Mouse (Mus musculus) adrenal gland, adult 8-10 months (tissue): ENCODE measurements around the gene Rbm39. TPM values are rescaled to one million over a fixed set of nuclear protein-coding genes. Genes with fewer than 3 reads are reported as not detected.
A peak's percentile ranks its signal among the peaks of the same experiment; 100 is the strongest.
"Not testable (repeated sequence)": the region's sequence is repeated elsewhere in the genome, so short reads cannot be mapped to it uniquely, and the experiment has no call there.

Experiments
- DNase-seq: peaks from one replicate; pipeline ENCODE4 v3.0.0; 2022
- total RNA-seq, 4 experiments: library from RNA; stranded (reverse); gene quantifications; 2 replicates each; pipeline ENCODE4 v1.2.4; 2022

Gene Rbm39
- total RNA-seq, 4 experiments from 2014 or later: 313 to 619 (median 423) TPM

DNA sequence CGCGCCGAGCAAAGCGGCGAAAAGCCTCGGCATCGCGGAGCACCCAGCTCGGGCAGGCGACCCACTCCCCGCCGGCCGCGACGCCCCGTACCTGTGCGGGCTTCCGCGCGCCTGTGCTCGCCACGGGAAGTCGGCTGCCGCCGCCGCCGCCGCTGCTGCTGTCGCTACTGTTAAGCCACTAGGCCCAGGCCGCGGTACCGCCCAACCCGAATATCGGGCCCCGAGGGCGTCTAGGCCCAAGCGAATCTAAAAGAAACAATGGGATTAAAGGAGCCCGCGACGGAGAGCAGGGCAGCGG is 293 bp downstream of the Rbm39 start:
- no peak for DNase-seq

DNA sequence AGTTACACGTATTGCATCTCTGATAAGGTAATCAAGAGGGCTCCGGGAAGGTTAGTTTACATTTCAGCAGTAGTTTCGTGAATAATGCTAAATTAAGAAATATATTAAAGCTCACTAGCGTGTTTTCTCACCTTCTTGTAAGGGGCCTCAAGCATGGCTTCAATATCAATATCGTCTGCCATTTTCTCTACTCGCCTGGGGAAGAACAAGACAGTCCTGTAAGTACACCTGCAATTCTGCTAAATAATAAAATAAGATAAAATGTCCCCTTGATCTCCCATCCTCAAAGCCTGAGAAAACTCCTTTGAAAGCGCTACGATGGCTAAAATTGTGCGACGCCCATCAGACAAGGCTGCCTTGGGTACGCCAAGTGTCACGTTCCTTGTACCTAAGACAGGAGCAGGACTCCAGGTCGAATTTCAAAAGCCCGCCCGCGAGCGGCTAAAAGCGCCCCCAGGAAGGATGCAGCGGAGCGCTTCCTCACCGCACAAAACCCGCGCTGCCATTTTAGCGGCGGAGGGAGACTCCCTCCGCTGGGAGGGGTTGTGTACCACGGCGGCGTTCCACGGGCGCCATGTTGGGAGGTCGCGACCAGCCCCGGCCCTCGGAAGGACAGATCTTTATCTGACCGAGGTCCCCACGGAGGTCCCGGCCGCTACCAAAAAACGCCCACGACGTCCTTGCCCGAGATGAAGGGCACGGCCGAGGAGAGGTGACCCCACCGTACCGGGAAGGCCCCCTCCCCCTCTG is 817 bp downstream of the Rbm39 start:
- DNase-seq: peak; percentile 67

DNA sequence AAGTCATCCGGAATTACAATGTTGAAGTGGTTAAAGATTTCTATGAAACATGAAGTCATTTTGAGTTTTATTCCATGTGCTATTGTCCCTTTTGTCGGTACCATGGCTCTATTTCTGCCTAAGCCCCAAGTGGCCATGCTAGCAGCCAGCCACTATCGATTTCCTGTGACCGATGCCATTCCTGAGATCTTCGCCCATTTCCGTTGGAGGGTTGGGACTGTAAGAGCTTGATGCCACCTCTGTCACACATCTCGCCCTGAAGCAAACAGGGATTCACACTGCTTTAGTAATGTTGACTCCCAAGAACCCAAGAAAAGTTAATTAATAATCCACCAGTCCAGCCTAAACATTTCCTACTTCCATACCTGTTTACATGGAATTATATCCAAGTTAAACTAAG is 2.4 kb downstream of the Rbm39 start:
- DNase-seq: no peak

DNA sequence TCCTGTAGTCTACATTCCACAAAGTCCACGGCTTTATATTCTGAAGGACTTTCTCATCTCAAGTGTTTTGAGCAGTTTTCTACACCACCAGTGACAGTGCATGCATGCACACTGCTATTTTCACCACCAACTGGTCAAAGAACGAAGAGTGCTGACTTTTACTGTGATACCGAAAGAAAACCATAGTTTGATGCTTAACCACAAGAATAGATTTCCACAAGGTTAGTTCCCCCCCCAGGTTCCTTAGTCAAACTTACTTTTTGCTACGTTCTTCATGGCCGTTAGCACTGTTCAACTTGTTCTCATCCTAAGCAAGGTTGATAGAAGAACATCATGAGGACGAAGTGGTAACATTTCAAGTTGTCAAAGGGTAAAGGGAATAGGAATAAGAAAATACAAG is 3.0 kb downstream of the Rbm39 start:
- DNase-seq: no peak

DNA sequence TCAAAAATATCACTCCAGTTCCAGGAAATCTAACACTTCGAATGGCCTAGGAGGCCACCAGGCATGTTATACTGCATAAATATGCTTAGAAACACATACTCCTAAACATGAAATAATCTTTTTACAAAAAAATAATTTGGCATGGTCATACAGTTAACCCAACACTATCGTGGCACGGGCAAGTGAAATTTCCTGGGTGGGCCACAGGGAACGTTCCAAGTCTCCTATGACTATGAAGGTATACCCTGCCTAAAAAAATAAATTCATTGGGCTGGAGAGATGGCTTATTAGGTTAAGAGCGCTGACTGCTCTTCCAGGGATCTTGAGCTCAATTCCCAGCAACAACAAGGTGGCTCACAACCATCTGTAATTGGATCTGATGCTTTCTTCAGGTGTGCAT is 13.5 kb downstream of the Rbm39 start:
- no peak for DNase-seq

DNA sequence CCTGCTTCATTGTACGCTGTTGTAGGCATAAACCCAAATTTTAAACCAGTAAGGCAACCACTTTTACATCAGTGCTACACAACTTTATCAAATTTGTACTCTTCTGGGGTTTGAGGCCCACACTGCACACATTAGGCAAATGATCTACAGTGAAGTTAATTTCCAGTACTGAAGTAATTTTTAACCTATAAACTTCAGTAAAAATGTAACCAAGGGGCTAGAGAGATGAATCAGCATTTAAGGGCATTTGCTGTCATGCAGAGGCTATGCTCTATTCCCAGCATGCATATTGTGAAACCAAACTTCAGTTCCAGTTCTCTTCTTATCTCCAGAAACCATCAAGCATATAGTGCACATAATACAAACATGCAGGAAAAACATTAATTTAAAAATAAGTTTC is 14.6 kb downstream of the Rbm39 start:
- DNase-seq: no peak

DNA sequence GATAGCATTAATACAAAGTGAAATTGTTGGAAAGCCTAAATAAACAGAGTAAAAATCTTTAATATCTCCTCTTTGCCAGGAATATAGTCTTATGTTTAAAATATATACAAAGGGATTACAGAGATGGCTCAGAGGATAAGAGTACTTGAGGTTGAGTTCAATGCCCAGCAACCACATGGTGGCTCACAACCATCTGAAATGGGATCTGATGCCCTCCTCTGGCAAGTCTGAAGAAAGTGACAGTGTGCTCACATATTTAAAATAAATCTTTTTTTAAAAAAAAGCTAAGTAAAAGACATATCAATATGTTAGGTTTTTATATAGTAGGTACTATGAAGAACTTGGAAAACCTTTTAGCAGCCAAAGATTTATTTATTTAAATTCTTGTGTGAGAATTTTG is 28.5 kb downstream of the Rbm39 start:
- DNase-seq: no peak

DNA sequence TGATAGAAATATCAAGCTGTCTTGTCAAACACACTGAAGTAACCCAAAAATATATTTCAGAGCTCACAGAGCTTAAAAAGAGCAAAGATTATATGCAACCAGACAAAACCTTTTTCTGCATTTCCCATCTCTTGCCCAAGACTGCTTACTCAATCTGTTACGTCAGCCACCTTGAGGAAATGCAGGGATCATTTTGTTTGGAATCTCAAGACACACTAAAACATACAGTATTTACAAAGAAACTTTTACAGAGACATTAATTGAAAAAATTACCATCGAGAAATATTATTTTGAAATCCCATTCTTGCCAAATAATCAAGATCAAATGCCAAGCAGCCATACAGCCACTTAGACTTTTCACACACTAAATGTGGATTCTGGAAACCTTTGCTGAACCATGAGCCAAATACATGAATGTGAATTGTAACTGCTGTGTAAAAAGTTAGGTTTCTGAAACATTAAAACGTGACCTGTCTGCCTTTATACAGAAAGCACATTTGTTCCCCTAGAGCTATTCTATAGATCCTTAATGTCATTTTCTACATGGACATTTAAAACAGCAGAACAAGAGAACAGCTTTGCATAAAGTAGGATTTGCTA is 32.6 kb downstream of the Rbm39 start:
- DNase-seq: no peak

DNA sequence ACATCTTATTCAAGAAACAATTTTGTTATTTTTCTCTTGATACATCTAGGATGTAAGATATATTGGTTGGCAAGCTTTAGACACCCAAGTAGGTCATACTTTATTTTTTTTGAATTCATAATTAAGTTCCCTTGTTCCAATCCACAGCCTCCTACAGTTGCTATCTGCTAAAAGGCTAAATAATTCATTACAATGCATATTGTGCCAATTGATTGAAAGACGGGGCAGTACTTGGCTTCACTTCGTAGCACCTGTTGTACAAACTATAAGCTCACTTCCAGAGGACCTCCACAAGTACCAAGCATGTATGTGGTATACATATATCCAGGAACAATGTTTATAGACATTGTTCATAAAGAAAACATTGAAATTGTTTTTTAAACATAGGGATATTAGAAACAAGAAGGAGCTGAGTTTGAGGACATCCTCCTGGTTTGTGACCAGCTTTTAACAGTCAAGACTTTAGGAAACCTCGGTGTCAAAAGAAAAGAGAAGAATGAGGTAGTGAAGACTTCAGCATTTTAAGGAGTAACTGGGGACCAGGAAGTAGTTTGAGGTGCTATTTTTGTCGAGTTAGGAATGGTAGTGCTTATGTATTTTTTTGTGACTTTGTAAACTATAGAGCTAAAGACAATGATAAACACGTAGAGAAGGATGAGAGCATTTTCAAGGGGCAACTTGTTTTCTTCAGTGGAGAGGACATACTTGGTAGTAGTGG is 33.6 kb downstream of the Rbm39 start:
- DNase-seq: no peak

DNA sequence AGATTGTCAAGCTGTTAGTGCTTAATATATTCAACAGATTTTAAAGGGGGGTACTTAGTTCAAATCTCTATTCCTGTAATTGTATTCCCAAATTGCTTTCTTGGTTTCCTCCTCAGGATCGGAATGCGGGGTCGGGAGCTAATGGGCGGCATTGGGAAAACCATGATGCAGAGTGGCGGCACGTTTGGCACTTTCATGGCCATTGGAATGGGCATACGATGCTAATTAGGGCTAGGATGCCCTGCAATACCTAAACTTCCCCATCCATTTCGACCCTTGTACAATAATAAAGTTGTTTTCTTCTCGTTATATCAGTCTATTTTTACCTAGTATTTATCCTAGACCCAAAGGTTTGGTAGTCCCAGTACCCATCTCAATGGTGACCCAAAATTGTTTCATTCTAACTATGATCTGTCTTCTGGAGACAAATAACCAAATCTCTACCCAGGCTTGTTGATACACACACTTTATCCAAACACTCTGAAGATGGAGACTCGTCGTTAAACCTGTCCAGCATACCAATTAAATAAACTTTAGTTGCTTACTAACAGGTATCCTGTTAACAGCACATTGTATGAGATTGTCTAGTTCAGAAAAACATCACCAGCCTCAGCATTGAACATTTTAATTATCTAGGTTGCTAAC is 34.4 kb downstream of the Rbm39 start:
- DNase-seq: no peak

DNA sequence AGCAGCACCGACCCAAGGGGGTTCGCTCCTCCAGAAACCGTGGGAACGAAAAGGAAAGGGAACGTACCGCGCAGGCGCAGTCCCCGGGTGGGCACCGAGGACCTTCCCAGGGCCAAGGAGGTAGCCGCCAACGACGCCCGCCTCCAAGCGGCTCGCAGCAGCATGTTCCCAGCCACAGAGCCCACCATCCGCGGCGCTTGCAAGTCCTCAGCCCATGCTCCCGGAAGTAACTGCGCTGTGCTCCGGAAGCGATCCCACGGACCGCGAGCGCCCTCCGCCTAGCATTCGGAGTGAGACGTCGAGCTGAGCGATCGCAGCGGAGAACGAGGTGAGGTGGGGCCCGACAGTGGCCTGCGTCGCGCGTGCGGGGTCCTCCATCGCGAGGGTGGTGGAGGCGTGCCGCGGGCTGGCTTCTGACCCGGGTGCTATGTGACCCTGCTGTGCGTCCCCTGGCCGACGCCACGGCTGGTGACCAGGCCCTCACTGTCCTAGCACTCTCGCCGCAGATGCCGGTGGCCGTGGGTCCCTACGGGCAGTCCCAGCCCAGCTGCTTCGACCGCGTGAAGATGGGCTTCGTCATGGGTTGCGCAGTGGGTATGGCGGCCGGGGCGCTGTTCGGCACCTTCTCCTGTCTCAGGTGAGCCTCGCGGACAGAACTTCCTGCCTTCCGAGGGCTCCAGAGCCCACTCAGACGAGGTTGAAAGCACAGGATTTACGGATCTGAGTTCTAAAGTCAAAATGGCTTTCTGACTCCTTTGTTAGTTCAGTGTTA is 35.9 kb downstream of the Rbm39 start, which contains the start of the genes Romo1 and Nfs1:
Gene Romo1, plus strand, starts transcription at position 87 of the 772 bp plus-strand sequence.
Gene Nfs1, minus strand, starts transcription at position 234 of the 772 bp plus-strand sequence.
- DNase-seq: peak; percentile 85

DNA sequence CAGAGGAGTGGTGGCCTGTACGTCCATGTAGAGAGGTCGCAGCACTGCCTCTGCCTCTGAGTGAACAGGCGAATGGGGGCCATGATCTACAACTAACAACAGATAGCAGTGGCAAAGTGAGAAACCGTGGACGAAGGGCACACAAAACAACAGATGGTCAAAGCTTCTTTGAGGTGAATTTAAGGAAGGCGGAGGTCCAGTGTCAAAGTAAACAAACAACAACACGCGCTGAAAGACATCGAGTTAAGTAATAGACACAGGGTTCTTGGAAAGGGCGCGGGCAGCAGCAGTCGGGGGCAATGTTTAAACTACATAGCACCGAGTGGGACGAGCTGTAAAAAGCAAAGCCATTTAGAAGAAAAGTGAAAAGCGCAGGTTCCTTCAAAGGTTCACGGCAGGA is 36.7 kb downstream of the Rbm39 start:
- DNase-seq: no peak

DNA sequence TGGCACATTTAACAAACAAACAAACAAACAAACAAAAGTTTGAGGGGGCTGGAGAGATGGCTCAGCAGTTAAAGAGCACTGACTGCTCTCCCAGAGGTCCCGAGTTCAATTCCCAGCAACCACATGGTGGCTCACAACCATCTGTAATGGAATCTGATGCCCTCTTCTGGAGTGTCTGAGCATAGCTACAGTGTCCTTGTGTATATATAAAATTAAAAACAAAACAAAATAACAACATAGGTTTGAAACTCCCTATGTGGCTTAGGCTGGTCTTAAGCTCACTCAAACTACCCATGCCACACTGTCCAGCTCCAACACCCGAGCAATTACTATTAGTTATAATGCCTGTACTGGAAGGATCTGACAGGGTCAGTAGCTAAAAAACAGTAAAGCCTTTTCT is 37.2 kb downstream of the Rbm39 start:
- DNase-seq: no peak

DNA sequence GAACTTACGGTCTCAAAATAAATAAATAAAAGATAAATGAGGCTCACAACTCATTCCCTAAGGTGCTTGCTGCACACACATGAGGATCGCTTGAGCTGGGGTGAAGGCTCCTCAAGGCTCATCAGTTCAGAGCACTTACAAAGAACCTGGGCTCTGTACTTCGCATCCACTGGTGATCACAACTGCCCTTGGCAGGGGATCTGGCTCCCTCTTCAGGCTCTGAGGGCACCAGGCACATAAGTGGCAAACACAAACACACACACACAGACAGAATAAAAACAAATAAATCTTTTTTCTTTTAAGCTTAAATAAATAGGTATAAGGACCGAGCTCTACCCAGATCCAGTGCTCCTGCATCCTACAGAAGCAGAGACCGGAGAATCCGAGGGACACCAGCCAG is 44.3 kb downstream of the Rbm39 start:
- no peak for DNase-seq

DNA sequence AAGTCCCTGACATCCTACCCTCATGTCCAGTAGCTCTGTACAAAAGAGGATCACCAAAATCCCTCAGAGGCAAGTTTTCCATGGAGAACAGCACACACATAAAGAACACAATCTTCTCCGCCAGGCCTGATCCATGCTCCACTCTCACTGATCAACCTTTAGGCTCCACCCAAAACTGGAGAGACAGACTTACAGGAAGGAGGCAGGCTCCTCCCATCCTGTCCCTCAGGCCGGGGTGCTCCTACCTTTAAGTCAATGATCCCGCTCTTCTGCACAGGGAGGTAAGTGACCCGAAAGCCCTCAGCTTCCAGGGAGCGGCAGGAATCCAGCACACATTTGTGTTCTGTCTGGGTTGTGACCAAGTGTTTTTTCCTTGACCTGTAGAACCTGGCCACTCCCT is 45.9 kb downstream of the Rbm39 start:
- DNase-seq: no peak

DNA sequence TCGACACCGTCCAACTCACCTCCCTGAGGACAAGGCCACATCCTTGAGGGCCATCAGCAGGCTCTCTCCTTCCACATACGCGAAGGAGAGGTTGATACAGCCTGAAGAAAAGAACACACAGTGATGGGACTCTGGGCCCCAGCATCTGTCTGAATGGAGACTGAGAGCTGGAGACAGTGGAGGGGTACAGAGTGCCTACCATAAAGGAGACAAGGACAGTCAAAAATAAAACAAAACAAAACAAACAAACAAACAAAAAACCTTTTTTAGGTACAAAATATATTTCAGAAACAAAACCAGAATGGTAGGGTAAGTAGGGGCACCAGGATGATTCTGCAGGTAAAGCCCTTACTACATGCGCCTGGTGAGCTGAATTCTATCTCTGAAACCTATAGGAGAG is 53.0 kb downstream of the Rbm39 start, which contains the start of gene Gm28036:
Gene Gm28036, minus strand, starts transcription at position 101 of the 400 bp plus-strand sequence.
- no peak for DNase-seq

DNA sequence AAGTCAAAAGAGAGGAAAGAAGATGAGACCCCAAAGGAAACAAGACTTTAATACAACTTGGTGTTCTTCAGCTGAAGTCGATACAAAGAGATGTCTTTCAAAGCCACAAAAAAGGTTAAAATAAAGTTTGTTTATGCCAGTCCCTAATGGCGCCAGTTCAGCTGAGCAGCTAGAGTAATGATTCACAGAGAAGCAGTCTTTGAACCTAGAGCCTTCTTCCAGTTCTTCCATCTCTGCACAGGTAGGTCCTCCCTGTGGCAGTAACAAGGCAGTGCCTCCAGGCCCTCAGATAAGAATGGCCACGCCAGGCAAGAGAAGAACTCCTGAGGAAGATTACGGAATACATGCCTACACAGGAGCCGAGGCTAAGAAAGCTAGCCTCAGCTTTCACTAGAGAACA is 56.3 kb downstream of the Rbm39 start:
- DNase-seq: no peak

DNA sequence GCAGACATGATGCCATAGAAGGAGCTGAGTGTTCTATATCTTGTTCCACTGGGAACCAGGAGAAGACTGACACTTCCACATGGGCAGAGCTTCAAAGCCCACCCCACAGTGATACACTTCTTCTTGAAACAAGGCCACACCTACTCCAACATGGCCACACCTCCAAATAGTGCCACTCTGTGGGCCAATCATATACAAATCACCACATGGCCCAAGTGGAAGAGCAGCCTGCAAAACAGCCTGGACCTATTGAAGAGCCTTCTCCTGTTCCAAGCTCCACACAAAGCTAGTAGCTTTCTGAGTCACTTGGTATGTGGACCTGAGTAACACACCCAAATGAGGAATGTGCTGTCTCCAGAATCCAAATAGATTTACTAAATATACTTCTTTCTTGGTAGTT is 60.5 kb downstream of the Rbm39 start:
- DNase-seq: no peak

DNA sequence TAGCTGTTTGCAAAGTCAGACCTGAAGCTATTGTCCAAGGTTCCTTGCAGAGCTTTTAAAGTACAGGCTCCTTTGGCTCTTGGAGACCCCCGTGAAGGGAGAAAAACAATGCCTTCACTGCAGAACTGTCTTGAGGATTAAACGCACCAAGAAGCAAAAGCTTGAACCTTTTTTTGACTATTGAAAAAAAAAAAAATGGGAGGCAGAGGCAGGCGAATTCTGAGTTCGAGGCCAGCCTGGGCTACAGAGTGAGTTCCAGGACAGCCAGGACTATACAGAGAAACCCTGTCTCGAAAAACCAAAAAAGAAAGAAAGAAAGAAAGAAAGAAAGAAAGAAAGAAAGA is 68.0 kb downstream of the Rbm39 start:
- not testable (repeated sequence) for DNase-seq

DNA sequence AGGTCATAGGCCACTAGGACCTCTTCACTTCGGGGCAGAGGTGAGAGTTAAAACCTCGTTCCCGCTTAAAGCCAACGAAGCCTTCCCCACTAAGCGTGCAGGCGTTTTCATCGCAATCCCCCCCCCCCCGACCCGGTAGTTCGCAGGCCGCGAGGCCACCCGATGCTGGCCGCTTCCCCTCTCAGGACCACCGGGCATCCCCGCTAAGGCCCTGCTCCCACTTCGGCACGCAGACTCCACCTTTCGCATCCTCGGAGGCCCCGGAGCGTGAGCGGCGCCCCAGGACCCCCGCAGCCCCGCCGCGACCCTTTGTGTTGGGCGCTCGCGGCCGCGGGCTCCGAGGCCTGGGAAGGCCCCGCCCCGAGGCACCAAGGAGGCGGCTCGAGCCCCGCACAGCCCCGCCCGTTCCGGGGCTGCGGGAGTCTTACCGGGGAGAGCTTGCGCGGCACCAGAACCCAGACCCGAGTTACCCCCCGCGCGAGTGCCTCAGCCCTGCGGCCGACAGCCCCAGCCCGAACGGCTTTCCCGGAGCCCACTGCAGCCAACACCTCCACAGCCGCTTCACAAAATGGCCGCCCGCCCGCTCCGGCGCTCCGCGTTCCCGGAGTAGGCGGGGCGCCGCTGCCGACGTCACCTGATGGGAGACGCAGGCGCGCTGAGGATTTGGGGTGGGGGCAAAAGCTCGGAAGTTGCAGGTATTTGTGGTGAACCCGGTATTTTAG is 68.5 kb downstream of the Rbm39 start, which contains the start of the genes Cpne1 and Rbm12:
Gene Cpne1, minus strand, starts transcription at position 608 of the 722 bp plus-strand sequence.
Gene Rbm12, minus strand, starts transcription at position 621 of the 722 bp plus-strand sequence.
- peak; percentile 85 for DNase-seq

DNA sequence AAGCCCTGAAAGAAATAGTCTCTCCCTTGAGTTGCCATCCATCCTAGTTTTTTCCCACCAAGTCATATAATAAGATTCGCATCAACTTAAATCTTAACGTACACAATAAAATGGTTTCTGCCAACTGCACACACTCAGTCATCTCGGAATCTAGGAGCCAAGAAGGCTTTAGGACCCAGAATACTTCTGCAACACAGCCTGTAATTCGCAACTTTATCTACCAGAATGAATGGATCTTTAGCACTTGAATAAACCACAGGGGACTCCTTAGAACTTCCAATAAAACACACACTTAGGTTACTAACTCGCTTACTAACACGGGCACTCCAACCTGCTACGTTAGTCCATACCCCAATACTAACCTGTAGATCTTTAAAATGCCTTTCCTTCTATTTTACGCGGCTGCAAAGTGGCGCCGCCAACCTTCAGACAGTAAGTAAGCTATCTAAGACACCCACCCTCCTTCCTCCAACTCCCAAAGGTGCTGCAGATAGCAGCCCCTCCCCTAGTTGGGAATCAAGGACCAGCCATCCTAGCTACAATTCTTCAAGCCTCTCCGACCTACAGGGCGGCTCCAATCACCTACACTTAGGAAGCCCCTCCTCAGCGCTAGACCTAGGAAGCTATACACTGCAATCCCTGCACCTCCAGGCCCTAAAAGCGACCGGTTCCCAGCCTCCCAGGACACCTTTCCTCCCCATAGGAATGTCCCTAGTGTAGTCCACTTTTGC is 69.2 kb downstream of the Rbm39 start:
- no peak for DNase-seq
